Mouse (Mus musculus): ENCODE measurements around the gene Ccdc169. TPM values are rescaled to one million over a fixed set of nuclear protein-coding genes. Genes with fewer than 3 reads are reported as not detected.

Gene Ccdc169
- total RNA-seq (2021): under 1 TPM in 1 of 2 experiments, not detected in 1; 0.08 TPM
- long read RNA-seq, experiment 1: 0 reads
- long read RNA-seq, experiment 2: 0 reads

- intact Hi-C loops (cut with DNase I): no loop called here
These were observed at the start of gene Ccdc169 for GRCm38 (mm10) chr3:55137039-55137438. TSS of gene Ccdc169 (plus strand) at chr3:55137339.

GRCm38 (mm10) chr3:55087360-55087759, 49.8 kb upstream of the Ccdc169 start:
- intact Hi-C loops (cut with DNase I): no loop called here
- DNase-seq: no peak

More at GRCm38 (mm10) chr3:55137039-55137438, at the start of gene Ccdc169:
- DNase-seq: no peak

- intact Hi-C loops (cut with DNase I): no loop called here
- no peak for DNase-seq
These were observed 48.8 kb upstream of the Ccdc169 start for GRCm38 (mm10) chr3:55088359-55088758.

DNA sequence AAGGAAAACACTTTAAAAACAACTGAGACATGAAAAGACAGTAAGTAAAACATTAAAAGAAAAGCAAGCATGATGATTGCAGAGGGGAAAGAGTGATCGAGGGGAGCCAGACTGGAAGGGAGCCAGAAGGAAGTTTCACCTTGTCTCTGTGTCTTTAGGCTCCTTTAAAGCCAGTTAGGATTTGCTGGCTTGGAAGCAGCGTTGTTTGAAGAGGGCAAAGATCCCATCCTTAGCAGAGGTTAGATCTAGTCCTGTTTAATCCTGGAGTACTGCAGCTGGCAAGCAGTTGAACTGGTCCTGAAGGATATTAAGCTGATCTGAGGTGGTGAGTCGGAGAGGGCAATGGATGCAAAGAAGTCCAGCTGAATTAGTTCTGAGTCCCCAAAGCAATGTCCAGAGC, 48.3 kb upstream of the Ccdc169 start:
- intact Hi-C loops (cut with DNase I): no loop called here
- DNase-seq: no peak

DNA sequence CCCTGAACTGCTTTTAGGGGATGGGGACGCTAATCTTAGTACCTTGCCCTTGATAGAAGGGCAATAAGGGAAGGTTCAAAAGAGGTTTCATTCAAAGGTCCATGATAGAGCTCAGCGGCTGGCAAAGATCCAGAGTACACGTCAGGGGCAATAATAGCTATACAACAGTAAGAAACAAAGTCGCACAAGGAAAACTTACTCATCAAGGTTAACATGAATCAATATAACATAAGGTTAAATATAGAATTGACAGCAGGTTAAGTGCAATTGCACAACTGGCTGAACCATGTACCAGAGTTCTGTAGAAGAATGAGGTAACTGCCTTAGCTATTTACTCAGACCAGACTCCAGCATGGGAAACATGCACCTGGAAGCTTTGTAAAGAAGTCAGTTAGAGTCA, 47.8 kb upstream of the Ccdc169 start:
- intact Hi-C loops (cut with DNase I): no loop called here
- no peak for DNase-seq

GRCm38 (mm10) chr3:55093161-55093560, 44.0 kb upstream of the Ccdc169 start:
- intact Hi-C loops (cut with DNase I): no loop called here
- DNase-seq: no peak

DNA sequence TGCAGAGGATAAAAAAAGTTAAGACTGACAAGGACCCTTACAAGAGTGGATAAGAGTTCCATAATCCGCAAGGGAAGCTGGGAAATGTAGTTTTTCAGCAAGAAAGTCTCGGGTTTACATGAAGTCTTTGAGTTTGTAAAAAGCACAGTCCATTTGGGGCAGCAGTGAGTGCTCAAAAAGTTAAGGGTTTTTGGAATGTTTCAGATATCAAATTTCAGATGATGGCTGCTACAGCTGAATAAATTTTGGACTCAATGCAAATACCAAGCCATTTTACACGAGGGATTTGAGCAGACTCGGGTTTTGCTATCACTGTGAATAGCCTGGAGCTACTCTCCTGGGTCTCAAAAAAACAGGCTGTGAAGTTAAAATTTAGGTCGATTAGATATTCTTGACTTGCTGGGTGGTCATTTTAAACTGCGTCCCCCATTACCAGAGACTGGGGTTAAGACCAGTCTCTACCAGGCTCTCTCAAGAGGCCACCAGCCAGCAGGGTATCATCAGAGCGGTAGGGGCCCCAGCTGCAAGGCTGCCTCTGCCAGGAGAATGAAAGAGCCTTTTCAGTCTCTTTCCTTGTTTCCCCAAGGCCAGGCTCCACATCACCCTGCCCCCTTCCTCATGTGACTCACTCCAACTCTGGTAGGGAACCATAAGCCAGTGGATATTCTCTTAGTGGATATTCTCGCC, 41.0 kb upstream of the Ccdc169 start:
- intact Hi-C loops (cut with DNase I): no loop called here
- DNase-seq: no peak

- intact Hi-C loops (cut with DNase I): no loop called here
- no peak for DNase-seq
These were observed 40.5 kb upstream of the Ccdc169 start for GRCm38 (mm10) chr3:55096655-55097005.

DNA sequence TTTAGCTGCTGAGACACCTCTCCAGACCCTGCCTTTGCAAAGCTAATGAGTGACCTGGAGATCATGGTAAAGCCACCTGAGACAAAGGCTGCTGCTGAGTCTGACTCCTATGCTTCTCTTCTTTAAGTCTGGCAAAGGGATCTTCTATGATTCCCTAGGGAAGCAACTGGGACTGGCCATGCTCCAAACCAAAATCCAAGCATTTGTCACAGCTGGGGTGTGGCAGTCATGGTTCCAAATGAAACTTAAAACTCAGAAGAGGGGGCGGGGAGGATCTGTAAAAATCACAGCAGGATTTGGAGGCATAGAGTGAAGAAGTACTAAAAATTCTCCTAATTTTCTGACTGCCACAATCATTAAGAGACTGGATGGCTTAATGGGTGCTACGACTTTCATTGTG, 40.0 kb upstream of the Ccdc169 start:
- no peak for DNase-seq
- intact Hi-C loops (cut with DNase I): no loop called here

GRCm38 (mm10) chr3:55098014-55098413, 39.1 kb upstream of the Ccdc169 start:
- intact Hi-C loops (cut with DNase I): no loop called here

GRCm38 (mm10) chr3:55098990-55099389, 38.1 kb upstream of the Ccdc169 start:
- intact Hi-C loops (cut with DNase I): no loop called here
- no peak for DNase-seq

More at GRCm38 (mm10) chr3:55098014-55098413, 39.1 kb upstream of the Ccdc169 start:
- no peak for DNase-seq

DNA sequence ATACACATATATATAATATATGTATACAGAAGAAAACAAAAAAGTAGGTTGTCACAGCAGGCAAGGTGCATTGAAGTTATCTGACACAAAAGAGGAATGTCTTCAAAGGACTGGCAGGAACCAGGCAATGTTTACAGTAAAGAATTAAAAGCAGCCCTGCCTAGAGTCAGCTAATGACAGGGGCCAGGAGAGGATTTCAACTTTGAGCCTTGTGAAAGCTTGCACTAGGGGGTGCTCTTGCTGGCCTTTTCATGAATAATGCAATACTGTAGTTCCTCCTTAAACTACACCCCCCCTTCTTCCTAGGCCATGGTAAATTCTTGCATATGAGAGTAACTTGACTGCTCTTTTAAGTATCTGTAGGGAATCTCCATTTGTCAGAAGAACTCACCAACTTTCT, 36.0 kb upstream of the Ccdc169 start:
- intact Hi-C loops (cut with DNase I): no loop called here
- no peak for DNase-seq

GRCm38 (mm10) chr3:55105372-55106023, 31.6 kb upstream of the Ccdc169 start:
- intact Hi-C loops (cut with DNase I): no loop called here
- DNase-seq: no peak

DNA sequence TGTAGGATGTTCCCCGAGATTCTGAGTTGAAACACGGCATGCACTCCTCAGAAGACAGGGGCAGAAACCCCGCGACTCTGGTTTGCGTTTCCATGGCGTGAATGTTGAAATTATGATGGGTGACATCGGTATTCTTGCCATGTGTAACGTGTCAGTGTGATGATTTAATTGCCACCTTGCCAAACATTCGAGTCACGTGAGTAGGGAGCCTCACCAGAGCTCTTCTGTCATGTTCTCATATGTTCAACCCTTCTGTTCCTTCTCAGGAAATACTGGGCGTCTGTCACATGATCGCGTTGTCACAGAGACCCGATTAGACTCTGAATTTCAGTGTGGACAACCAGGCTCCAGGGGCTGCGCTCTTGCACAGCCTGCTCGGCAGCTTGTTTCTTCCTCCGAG, 31.1 kb upstream of the Ccdc169 start:
- intact Hi-C loops (cut with DNase I): no loop called here
- no peak for DNase-seq

- intact Hi-C loops (cut with DNase I): no loop called here
- no peak for DNase-seq
These were observed 28.0 kb upstream of the Ccdc169 start for GRCm38 (mm10) chr3:55109097-55109496.

DNA sequence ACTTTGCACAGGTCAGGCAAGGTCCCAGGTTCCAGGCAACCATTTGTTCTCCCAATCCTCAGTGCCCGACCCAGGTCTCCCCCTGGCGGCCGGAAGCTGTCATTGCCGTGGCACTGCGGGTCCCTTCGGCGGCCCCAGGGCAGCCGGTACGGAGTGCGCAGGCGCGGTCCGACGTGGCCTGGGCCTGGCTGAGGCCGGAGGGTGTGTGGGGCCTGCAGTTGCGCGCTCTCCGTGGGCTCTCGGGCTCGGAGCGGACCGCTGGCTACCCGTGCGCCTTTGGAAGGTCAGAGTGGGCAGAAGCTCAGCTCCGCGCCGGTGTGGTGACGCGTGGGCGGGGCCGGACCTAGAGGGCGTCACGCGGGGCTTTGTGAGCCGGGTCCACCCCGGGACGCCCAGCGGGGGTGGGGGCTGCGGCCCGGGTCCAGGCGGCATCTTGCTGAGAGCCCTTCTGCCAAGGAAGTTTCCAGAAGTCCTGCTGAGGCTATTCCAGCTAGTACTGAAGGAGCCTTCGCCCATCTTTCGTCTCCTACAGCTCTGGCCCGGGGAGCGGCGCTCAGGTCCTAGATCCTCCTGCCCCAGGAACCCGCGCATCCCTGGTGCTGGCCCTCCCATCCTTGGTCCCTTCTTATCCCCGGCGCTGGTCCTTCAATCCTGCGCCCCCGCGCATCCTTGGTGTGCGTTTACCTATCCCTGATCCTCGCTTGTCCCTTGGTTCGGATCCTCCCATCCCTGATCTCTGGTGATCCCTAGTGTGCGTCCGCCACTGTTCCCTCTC, 25.0 kb upstream of the Ccdc169 start, which contains the start of gene Spg20:
TSS of gene Spg20 (plus strand) at position 174 of the 775 bp plus-strand sequence.
- DNase-seq: peak; percentile 95 to 97
- intact Hi-C loops (cut with DNase I): loop anchor here (5.0 kb wide), 1 partner anchor 35 kb away; no protein-coding TSS in a partner anchor

GRCm38 (mm10) chr3:55112710-55113415, 24.3 kb upstream of the Ccdc169 start:
- intact Hi-C loops (cut with DNase I): loop anchor here (5.0 kb wide), 1 partner anchor 36 kb away; no protein-coding TSS in a partner anchor
- no peak for DNase-seq

GRCm38 (mm10) chr3:55114313-55115065, 22.6 kb upstream of the Ccdc169 start:
- intact Hi-C loops (cut with DNase I): loop anchor here (5.0 kb wide), 1 partner anchor 37 kb away; no protein-coding TSS in a partner anchor
- DNase-seq: peak in 1 of 2 experiments; percentile 26

GRCm38 (mm10) chr3:55115071-55115470, 22.1 kb upstream of the Ccdc169 start:
- intact Hi-C loops (cut with DNase I): no loop called here
- no peak for DNase-seq

- intact Hi-C loops (cut with DNase I): no loop called here
- DNase-seq: no peak
These were observed 21.1 kb upstream of the Ccdc169 start for GRCm38 (mm10) chr3:55115989-55116388.

All from gastrocnemius, postnatal 36 days (tissue).